Mouse (Mus musculus): Measurements from ENCODE around the gene Samhd1. TPM values are rescaled to one million over a fixed set of nuclear protein-coding genes. Genes with fewer than 3 reads are reported as not detected.
A peak's percentile ranks its signal among the peaks of the same experiment; 100 is the strongest.

The Samhd1 gene
- polyA plus RNA-seq, 1 experiment from 2014 or later = 32.5 TPM

DNA sequence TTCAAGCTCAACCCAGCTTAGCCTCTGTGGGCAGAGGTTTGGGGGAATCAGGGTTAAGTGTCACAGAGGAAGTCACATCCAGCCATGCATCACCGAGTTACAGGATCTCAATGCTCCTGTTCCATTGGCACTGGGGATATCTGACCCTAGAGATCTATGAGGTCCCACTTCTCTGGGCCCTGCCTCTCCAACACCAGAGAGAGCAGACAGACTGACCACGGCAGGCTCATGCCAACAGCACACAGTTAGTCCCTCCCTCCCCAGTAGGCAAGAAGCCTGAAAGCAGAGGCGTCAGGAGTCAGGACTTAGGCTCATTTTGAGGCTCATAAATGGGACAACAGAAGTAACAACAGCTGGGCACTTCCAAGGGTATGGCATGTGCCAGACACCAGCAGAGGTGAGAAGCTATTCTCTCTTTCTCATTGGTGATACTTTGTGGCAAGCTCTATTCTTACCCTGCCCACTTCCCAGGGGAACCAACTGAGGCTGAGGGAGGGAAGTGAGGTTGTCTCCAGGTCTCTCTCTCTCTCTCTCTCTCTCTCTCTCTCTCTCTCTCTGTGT lies 65.2 kb downstream of the Samhd1 start:
- Histone ChIP-seq H3K27ac (ENCODE audit: low read length) (peak overlapping the region; percentile 62; the same call in 1 of the 2 replicates), H3K9ac (replicated peaks; ENCODE audit: low read depth, low read length) (no peak overlapping the region), H3K4me3 (ENCODE audit: low read depth, low read length) (no peak overlapping the region), H3K27me3 (ENCODE audit: control insufficient read depth, insufficient read depth, low read length) (no peaks in the 10 kb centered on the region), H3K4me2 (replicated peaks; ENCODE audit: low read depth, low read length) (no peak overlapping the region; the same call in 1 of the 2 replicates), H3K36me3 (ENCODE audit: control insufficient read depth, insufficient read depth, low read length) (peaks cover 7% of the 10 kb centered on the region; the same call in 1 of the 2 replicates), H3K9me3 (ENCODE audit: control insufficient read depth, low read depth, low read length) (no peaks in the 10 kb centered on the region), H3K4me1 (ENCODE audit: control insufficient read depth, insufficient read depth, low read length) (peaks cover 81% of the 10 kb centered on the region)
- no peak for ATAC-seq (ENCODE audit: insufficient number of reproducible peaks, insufficient read depth, low FRiP score, low read depth)
- WGBS = 42% methylated on average over 3 of the region's 3 CpGs

DNA sequence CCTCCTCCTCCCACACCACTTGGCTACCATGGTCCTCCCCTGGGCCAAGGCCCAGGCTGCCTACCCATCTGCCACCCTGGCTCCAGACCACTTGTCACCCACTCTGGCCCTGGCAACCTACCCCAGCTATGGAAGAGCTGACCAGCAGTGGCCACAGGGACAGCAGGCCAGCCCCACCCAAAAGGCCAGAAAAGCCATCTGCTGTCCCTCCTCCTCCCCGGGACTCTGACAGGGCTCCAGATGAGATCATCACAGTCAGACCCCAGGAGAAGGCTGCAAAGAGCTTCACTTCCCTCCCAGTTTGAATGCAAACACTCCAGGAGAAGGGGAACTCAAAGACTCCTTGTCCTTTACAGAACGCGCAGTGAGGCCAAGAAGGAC lies 65.7 kb downstream of the Samhd1 start:
- Histone ChIP-seq H3K9ac (replicated peaks; ENCODE audit: low read depth, low read length) (no peak overlapping the region), H3K36me3 (ENCODE audit: control insufficient read depth, insufficient read depth, low read length) (peaks cover 7% of the 10 kb centered on the region; the same call in 1 of the 2 replicates)
- ATAC-seq (ENCODE audit: insufficient number of reproducible peaks, insufficient read depth, low FRiP score, low read depth) = no peak

DNA sequence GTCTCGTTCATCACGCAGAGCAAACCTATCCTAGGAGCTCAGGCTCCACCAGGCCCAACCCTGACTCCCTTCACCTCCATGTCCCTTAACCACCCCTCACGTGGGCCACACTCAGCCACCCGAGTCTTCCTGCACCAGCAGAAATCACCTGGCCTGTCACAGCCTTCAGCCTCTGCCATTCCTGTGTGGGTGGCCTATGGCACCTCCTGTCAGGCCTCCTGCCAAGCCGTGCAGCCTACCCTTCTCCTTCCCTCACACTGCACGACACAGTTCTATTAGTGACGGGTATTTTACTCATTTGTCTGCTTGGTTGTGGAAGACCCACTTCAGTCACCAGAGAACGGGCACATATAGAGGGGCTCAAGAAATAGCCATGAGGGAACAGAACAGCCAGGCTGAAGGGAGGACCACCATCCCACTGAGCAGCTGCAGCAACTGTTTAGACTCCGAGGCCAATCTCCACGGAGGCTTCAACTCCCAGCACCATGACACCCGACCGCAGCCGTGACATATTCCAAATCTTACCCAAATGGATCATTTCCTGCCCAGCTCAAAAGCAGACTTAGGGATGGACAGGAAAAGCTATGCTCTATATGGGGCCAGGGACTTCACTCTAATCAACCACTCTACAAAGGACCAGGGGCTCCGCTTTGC lies 66.2 kb downstream of the Samhd1 start:
- 0 out of 2 replicates have a peak overlapping the region, but pooled peaks have one; percentile 16 for H3K4me2 ChIP-seq (replicated peaks; ENCODE audit: low read depth, low read length)
- no peak for ATAC-seq (ENCODE audit: insufficient number of reproducible peaks, insufficient read depth, low FRiP score, low read depth)
- peaks cover 71% of the 10 kb centered on the region for H3K4me1 ChIP-seq (ENCODE audit: control insufficient read depth, insufficient read depth, low read length)
- no peaks in the 10 kb centered on the region for H3K9me3 ChIP-seq (ENCODE audit: control insufficient read depth, low read depth, low read length)
- no peak overlapping the region for H3K4me3 ChIP-seq (ENCODE audit: low read depth, low read length)
- no peak overlapping the region; the same call in 1 of the 2 replicates for H3K9ac ChIP-seq (replicated peaks; ENCODE audit: low read depth, low read length)
- 51% methylated on average over 14 of the region's 14 CpGs for WGBS
- no peaks in the 10 kb centered on the region for H3K27me3 ChIP-seq (ENCODE audit: control insufficient read depth, insufficient read depth, low read length)
- peaks cover 7% of the 10 kb centered on the region; the same call in 1 of the 2 replicates for H3K36me3 ChIP-seq (ENCODE audit: control insufficient read depth, insufficient read depth, low read length)
- peak overlapping the region; percentile 62 for H3K27ac ChIP-seq (ENCODE audit: low read length)

More for the DNA sequence above, 65.7 kb downstream of the Samhd1 start:
- Histone ChIP-seq H3K4me1 (ENCODE audit: control insufficient read depth, insufficient read depth, low read length) (peaks cover 76% of the 10 kb centered on the region), H3K4me3 (ENCODE audit: low read depth, low read length) (no peak overlapping the region), H3K27me3 (ENCODE audit: control insufficient read depth, insufficient read depth, low read length) (no peaks in the 10 kb centered on the region), H3K9me3 (ENCODE audit: control insufficient read depth, low read depth, low read length) (no peaks in the 10 kb centered on the region), H3K27ac (ENCODE audit: low read length) (peak overlapping the region; percentile 62), H3K4me2 (replicated peaks; ENCODE audit: low read depth, low read length) (0 out of 2 replicates have a peak overlapping the region, but pooled peaks have one; percentile 16)
- WGBS = 40% methylated on average over 3 of the region's 3 CpGs

DNA sequence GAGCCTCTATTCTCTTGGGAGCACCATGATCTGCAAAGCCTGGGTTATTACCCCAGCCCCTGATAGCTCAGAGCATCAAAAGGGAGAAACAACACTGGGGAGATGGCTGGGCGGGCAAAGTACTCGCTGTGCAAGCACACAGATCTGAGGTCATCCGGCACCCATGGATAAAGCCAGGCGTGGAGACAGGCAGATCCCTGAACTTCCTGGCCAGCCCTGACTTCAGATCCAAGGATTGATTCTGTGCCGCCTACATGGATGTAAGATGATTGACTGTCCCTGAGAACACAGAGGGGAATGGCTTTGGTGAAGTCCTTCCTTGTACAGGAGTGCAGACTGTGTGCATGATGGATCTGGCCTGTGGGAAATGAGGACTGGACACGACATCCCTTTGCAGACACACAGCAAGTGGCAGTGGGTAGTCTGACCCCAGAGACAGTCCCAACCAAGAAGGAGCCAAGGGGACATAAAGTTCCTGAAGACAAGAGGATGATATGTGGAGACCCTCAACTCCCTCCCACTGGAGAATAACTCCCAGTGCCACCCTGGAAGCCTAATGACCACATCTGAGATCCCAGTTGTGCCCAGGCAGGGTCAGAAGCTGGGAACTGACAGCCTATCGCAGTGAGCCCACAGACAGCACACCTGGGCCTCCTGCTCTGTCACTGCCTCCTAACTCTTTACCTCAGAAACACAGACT lies 68.2 kb downstream of the Samhd1 start:
- WGBS = 82% methylated on average over 7 of the region's 7 CpGs

DNA sequence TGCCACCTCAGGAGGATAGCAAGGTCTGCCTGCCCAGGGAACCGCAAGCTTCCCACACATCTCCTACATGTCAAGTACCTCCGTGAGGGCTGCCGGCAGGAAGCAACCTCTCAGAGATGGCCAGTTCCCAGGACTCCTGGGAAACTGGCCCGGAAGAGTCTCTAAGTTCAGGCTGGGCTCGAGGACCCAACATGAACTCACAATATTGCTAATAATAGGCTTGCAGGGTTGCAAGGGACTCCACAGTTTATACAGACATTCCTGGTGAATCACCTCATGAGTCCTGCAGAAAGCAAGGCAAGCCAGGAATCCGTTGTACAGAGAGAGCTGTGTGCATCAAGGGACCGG lies 69.2 kb downstream of the Samhd1 start:
- ATAC-seq (ENCODE audit: insufficient number of reproducible peaks, insufficient read depth, low FRiP score, low read depth) = no peak
- Histone ChIP-seq H3K9ac (replicated peaks; ENCODE audit: low read depth, low read length) (0 out of 2 replicates have a peak overlapping the region, but pooled peaks have one; percentile 6), H3K36me3 (ENCODE audit: control insufficient read depth, insufficient read depth, low read length) (no peaks in the 10 kb centered on the region), H3K27me3 (ENCODE audit: control insufficient read depth, insufficient read depth, low read length) (no peaks in the 10 kb centered on the region), H3K27ac (ENCODE audit: low read length) (0 out of 2 replicates have a peak overlapping the region, but pooled peaks have one; percentile 27), H3K4me3 (ENCODE audit: low read depth, low read length) (no peak overlapping the region), H3K4me1 (ENCODE audit: control insufficient read depth, insufficient read depth, low read length) (peaks cover 48% of the 10 kb centered on the region), H3K4me2 (replicated peaks; ENCODE audit: low read depth, low read length) (no peak overlapping the region), H3K9me3 (ENCODE audit: control insufficient read depth, low read depth, low read length) (no peaks in the 10 kb centered on the region)
- WGBS = 54% methylated on average over 7 of the region's 7 CpGs

More for the DNA sequence above, 68.2 kb downstream of the Samhd1 start:
- peaks cover 58% of the 10 kb centered on the region for H3K4me1 ChIP-seq (ENCODE audit: control insufficient read depth, insufficient read depth, low read length)
- H3K36me3 ChIP-seq (ENCODE audit: control insufficient read depth, insufficient read depth, low read length) = no peaks in the 10 kb centered on the region
- no peaks in the 10 kb centered on the region for H3K27me3 ChIP-seq (ENCODE audit: control insufficient read depth, insufficient read depth, low read length)
- H3K4me3 ChIP-seq (ENCODE audit: low read depth, low read length) = no peak overlapping the region
- no peak overlapping the region for H3K27ac ChIP-seq (ENCODE audit: low read length)
- no peaks in the 10 kb centered on the region for H3K9me3 ChIP-seq (ENCODE audit: control insufficient read depth, low read depth, low read length)
- no peak overlapping the region for H3K4me2 ChIP-seq (replicated peaks; ENCODE audit: low read depth, low read length)
- ATAC-seq (ENCODE audit: insufficient number of reproducible peaks, insufficient read depth, low FRiP score, low read depth) = no peak
- no peak overlapping the region for H3K9ac ChIP-seq (replicated peaks; ENCODE audit: low read depth, low read length)

DNA sequence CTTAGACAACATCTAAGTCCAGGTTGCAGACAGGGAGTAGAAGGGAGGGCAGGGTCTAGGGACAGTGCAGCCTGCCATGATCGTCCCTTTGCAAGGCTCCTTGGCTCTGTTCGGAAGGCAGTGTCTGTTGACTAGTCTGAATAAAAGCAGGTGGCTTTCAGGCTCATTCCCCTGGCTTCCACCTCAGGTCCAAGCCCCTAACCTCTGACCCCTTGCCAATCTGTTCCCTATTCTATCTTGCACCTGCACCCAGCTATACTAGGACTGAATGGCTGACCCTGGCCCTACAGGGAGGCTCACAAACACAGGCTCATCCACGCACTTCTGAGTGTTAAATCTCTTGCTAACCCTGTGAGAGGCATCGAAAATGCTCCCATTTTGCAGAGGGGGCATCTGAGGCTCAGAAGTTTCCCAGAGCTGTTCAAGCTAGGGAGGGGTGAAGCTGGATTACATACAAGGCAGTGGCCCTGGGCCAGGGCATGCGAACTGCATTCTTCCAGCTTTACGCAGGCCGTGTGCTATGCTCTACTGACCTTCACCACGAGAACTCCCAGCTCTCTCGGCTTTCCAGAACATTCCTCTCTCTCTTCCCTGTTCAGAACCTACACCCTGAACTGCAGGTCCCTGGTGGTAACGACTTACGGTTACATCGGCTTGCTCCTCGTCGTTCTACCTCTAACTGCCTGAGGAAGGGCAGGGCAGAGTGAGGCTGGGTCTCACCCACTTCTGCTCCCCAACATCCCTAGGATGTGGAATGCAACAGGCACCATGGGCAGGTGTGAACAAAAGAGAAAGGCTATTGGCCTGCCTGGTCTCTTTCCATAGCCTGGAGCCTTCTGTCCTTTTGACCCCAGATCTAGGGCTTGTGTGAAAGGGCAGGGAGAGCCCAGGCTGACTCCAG lies 69.8 kb downstream of the Samhd1 start:
- Histone ChIP-seq H3K9me3 (ENCODE audit: control insufficient read depth, low read depth, low read length) (no peaks in the 10 kb centered on the region), H3K4me2 (replicated peaks; ENCODE audit: low read depth, low read length) (no peak overlapping the region), H3K4me1 (ENCODE audit: control insufficient read depth, insufficient read depth, low read length) (peaks cover 42% of the 10 kb centered on the region), H3K9ac (replicated peaks; ENCODE audit: low read depth, low read length) (0 out of 2 replicates have a peak overlapping the region, but pooled peaks have one; percentile 6), H3K4me3 (ENCODE audit: low read depth, low read length) (no peak overlapping the region), H3K27me3 (ENCODE audit: control insufficient read depth, insufficient read depth, low read length) (no peaks in the 10 kb centered on the region), H3K36me3 (ENCODE audit: control insufficient read depth, insufficient read depth, low read length) (no peaks in the 10 kb centered on the region), H3K27ac (ENCODE audit: low read length) (0 out of 2 replicates have a peak overlapping the region, but pooled peaks have one; percentile 27)
- WGBS = 75% methylated on average over 14 of the region's 14 CpGs
- ATAC-seq (ENCODE audit: insufficient number of reproducible peaks, insufficient read depth, low FRiP score, low read depth) = no peak

DNA sequence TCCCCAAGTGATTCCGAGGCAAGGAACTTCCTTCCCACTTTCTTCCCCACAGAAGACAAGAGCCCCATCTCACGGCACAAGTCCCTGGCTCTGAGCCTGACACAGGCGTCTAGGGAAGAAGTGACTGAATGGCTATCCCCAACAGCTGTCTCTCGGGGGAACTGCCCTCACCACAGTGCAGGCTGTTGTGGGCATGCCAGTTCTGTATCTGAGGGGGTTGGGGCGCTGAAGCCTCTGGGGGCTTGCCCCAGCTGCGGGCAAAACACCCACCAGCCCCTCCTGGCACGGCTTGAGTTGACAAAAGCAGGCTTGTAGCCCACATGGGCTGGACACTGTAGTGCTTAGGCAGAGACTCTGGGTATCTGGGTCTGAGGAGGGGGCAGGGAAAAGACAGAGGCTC lies 70.9 kb downstream of the Samhd1 start:
- Histone ChIP-seq H3K4me2 (replicated peaks; ENCODE audit: low read depth, low read length) (no peak overlapping the region), H3K9me3 (ENCODE audit: control insufficient read depth, low read depth, low read length) (no peaks in the 10 kb centered on the region), H3K9ac (replicated peaks; ENCODE audit: low read depth, low read length) (no peak overlapping the region), H3K4me3 (ENCODE audit: low read depth, low read length) (no peak overlapping the region), H3K27me3 (ENCODE audit: control insufficient read depth, insufficient read depth, low read length) (no peaks in the 10 kb centered on the region), H3K36me3 (ENCODE audit: control insufficient read depth, insufficient read depth, low read length) (peaks cover 6% of the 10 kb centered on the region; the same call in 1 of the 2 replicates), H3K27ac (ENCODE audit: low read length) (no peak overlapping the region), H3K4me1 (ENCODE audit: control insufficient read depth, insufficient read depth, low read length) (peaks cover 33% of the 10 kb centered on the region)
- ATAC-seq (ENCODE audit: insufficient number of reproducible peaks, insufficient read depth, low FRiP score, low read depth) = no peak
- 66% methylated on average over 7 of the region's 7 CpGs for WGBS
